Mouse (Mus musculus): ENCODE data around the gene Ly6g5c. TPM values are rescaled to one million over a fixed set of nuclear protein-coding genes. Genes with fewer than 3 reads are reported as not detected.
A peak's percentile ranks its signal among the peaks of the same experiment; 100 is the strongest.

The Ly6g5c gene
- polyA plus RNA-seq, 1 experiment from 2014 or later = not detected

- Histone ChIP-seq H3K36me3 (ENCODE audit: inconsistent target) (peaks cover 16% of the 10 kb centered on the region; the same call in 1 of the 2 replicates), H3K4me3 (ENCODE audit: inconsistent target) (no peak overlapping the region), H3K27ac (no peak overlapping the region), H3K79me2 (ENCODE audit: inconsistent target) (peaks cover 48% of the 10 kb centered on the region)
- 93% methylated on average over 3 of the region's 3 CpGs for WGBS (ENCODE audit: missing documents)
These were observed 24.1 kb downstream of the Ly6g5c start for GRCm38 (mm10) chr17:35132174-35132560.

- Histone ChIP-seq H3K36me3 (ENCODE audit: inconsistent target) (peaks cover 13% of the 10 kb centered on the region; the same call in 1 of the 2 replicates), H3K27ac (no peak overlapping the region), H3K79me2 (ENCODE audit: inconsistent target) (peaks cover 48% of the 10 kb centered on the region), H3K4me3 (ENCODE audit: inconsistent target) (no peak overlapping the region)
- 82% methylated on average over 6 of the region's 7 CpGs for WGBS (ENCODE audit: missing documents)
These were observed 25.4 kb downstream of the Ly6g5c start for GRCm38 (mm10) chr17:35133517-35133916.

DNA sequence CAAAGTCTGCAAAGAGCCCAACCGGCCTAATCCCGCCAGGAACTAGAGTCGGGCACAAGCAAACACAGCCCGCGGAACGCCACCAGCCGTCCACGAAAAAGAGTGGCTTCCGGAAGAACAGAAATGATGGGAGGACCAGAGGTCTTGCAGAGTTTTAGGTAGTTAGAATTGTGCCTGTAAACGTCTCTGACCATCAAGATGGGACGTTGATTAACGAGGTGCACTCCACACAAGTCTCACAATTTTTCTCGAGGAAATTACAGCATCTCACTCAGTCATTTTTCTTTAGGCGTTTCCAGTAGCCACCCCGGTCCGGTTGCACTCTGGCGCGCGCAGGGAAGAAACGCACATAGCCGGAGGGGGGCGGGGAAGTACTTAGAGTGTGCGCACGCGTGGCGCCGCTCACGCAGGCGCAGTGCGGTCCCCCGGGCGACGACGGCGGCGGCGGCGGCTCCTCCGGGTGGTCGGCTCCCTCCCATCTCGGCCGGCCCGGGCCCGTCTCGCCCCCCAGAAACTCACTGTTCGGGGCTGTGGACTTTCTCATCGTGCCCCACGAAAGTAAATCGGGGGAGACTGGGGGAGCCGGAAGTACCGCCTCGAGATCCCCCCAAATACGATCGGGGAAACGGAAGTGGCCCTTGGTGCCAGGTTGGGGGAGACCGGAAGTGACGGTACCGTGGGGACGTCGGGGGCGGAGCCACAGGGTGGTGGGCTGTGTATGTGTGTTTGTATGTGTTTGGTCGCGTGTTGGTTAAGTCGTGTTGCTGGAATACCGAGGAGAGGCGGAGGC is 26.9 kb downstream of the Ly6g5c start, which contains the start of gene Bag6:
Bag6 (plus strand) TSS at position 378 of the 790 bp plus-strand sequence.
- under 1% methylated on average over 63 of the region's 66 CpGs for WGBS (ENCODE audit: missing documents)
- Histone ChIP-seq H3K36me3 (ENCODE audit: inconsistent target) (peaks cover 22% of the 10 kb centered on the region), H3K27ac (peak within 1 kb of the TSS; percentile 88), H3K4me3 (ENCODE audit: inconsistent target) (peak within 1 kb of the TSS; percentile 88), H3K79me2 (ENCODE audit: inconsistent target) (peaks cover 48% of the 10 kb centered on the region)

DNA sequence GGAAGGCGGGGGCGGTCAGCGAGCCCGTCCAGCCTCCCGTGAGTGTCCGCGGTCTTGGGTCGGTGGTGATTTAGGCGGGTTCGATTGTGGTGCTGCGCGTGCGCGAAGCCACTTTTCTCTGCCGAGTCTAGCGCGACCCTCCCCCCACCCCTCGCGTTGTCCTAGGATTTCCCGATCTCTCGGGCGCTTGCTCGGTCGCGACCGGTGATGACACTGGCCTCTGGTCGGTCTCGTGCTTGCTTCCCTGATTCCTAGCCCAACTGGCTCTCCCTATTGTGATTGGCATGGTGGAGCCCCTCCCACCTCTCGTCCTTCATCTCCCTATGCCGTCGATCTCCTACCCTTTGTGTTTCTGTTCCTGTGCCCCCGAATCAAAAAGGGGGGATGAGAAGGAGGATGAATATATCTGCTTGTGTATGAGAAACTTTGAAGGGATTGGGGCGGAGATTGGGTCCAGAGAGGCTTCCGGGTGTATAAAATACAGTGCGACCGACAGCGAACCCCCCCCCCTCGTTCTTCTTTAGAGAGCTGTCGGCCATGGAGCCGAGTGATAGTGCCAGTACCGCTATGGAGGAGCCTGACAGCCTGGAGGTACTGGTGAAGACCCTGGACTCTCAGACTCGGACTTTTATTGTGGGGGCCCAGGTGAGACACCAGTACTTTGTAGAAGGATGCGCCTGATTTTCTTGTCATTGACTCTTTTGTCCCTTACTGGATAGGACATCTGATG is 27.7 kb downstream of the Ly6g5c start:
- H3K36me3 ChIP-seq (ENCODE audit: inconsistent target) = peaks cover 26% of the 10 kb centered on the region
- peak overlapping the region; percentile 88 for H3K27ac ChIP-seq
- H3K4me3 ChIP-seq (ENCODE audit: inconsistent target) = peak overlapping the region; percentile 88
- peaks cover 53% of the 10 kb centered on the region for H3K79me2 ChIP-seq (ENCODE audit: inconsistent target)
- WGBS (ENCODE audit: missing documents) = under 1% methylated on average over 38 of the region's 43 CpGs

DNA sequence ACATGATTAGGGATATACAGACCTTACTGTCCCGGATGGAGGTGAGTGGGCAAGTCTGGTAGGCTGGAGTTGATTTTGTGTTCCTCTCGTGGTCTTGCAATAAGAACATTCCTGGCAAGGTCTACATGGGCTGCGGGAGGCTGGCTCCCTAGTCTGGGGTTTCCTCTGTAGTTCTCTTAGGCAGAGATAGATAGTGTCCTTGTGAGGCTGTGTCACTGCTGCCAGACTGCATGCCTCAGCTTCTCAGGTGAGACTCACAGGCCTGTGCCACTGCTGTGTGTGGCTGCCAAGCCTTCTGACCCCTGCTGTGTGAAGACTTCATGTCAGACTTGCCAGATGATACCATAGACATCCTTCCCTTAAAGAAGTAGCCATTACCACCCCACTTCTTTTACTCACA is 31.2 kb downstream of the Ly6g5c start:
- 91% methylated on average over 3 of the region's 3 CpGs for WGBS (ENCODE audit: missing documents)
- Histone ChIP-seq H3K79me2 (ENCODE audit: inconsistent target) (peaks cover 62% of the 10 kb centered on the region), H3K4me3 (ENCODE audit: inconsistent target) (no peak overlapping the region), H3K27ac (no peak overlapping the region), H3K36me3 (ENCODE audit: inconsistent target) (peaks cover 60% of the 10 kb centered on the region)

DNA sequence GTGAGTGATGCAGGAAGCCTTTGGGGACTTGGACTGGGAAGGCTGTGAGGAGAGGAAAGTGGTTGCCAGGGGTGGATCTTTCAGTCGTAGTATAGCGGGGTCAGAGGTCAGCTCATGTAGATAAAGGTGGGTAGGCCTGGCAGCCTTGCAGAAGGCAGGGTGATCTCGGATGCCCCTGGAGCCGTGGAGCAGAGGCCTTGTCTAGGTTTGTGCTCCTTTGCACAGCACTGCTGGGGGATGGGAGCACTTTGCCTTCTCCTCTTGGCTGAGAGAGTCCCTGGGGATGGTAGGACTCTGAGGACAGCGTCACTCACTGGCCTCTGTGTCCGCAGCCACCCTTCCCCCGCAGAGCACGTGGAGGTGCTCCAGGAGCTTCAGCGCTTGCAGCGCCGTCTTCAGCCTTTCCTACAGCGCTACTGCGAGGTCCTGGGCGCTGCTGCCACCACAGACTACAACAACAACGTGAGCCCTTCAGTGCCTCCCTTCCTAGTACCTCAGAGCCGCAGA is 32.5 kb downstream of the Ly6g5c start:
- WGBS (ENCODE audit: missing documents) = 96% methylated on average over 15 of the region's 16 CpGs
- H3K79me2 ChIP-seq (ENCODE audit: inconsistent target) = peaks cover 60% of the 10 kb centered on the region
- H3K36me3 ChIP-seq (ENCODE audit: inconsistent target) = peaks cover 72% of the 10 kb centered on the region

DNA sequence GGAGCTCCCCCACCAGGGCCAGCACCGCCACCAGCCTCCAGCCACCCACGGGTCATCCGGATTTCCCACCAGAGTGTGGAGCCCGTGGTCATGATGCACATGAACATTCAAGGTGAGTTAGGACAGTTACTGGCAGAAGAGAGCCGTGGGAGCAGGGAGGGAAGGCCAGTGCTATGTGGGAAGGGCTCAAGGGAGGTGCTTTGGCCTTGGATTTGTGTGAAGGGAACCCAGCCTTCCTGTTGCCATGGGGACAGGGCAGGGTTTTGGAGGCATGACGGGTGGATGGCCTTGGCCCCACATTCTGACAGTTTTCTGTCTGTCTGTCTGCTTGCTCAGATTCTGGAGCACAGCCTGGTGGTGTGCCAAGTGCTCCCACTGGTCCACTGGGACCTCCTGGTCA is 33.9 kb downstream of the Ly6g5c start:
- WGBS (ENCODE audit: missing documents) = 94% methylated on average over 6 of the region's 6 CpGs
- Histone ChIP-seq H3K27ac (no peak overlapping the region), H3K36me3 (ENCODE audit: inconsistent target) (peaks cover 86% of the 10 kb centered on the region), H3K4me3 (ENCODE audit: inconsistent target) (no peak overlapping the region), H3K79me2 (ENCODE audit: inconsistent target) (peaks cover 46% of the 10 kb centered on the region)

More for the DNA sequence above, 32.5 kb downstream of the Ly6g5c start:
- H3K4me3 ChIP-seq (ENCODE audit: inconsistent target) = no peak overlapping the region
- no peak overlapping the region for H3K27ac ChIP-seq

GRCm38 (mm10) chr17:35146139-35146538 is 38.1 kb downstream of the Ly6g5c start:
- WGBS (ENCODE audit: missing documents) = 95% methylated on average over 5 of the region's 5 CpGs
- Histone ChIP-seq H3K27ac (no peak overlapping the region), H3K36me3 (ENCODE audit: inconsistent target) (peaks cover 88% of the 10 kb centered on the region), H3K4me3 (ENCODE audit: inconsistent target) (no peak overlapping the region), H3K79me2 (ENCODE audit: inconsistent target) (peaks cover 5% of the 10 kb centered on the region; the same call in 1 of the 2 replicates)

DNA sequence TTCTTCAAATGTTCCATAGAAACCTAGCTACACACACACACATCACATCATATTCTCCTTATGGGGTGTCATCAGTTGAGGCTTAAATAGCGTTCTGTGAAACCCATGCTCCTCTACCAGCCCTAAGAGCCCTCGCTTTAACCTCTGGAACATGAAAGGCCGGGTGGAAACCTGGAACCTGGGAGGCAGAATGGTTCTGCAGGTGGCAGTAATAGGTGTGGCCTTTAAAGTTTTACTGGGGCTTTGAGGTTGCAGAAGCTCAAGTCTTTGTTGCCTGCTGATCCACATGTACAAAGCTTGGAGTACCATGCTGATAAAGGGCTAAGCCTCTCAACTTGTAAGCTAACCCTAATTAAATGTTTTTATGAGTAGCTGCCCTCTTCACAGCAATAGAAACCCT is 39.3 kb downstream of the Ly6g5c start:
- Histone ChIP-seq H3K27ac (no peak overlapping the region), H3K4me3 (ENCODE audit: inconsistent target) (no peak overlapping the region), H3K36me3 (ENCODE audit: inconsistent target) (peaks cover 81% of the 10 kb centered on the region), H3K79me2 (ENCODE audit: inconsistent target) (no peaks in the 10 kb centered on the region; the same call in 1 of the 2 replicates)
- WGBS (ENCODE audit: missing documents) = 89% methylated on average over 2 of the region's 3 CpGs

DNA sequence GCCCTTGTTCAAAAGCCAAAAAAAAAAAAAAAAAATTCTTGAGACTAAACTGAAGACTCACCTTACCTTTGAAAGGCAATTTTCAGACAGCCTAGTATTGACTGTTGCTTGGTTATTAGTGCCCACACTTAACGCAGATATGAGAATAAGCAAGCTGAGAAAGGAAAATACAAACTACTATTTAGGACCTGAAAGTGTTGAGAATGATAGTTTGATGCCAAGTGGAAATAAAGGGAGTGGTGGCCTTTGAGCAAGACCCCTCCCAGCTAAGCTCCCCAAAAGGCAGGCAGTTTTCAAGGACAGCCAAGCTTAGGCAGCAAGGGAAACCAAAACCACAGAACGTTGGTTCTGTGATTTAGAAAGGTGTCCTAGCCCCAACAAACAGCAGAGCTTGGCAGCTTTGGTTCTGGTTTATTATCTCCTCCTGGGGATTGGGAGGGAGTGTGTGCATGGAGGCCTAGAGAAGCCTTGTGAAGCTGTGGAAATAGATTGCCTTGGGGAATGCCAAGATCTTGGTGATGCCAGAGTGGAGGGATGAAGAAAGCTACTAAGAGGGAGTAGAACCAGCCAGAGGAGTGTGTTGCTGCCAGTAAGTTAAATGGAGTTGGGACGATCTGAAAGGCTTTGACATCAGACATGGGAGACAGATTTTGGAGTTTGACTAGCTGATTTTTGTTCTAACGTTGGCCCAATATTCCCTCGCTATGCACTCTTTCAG is 40.0 kb downstream of the Ly6g5c start:
- no peak overlapping the region for H3K27ac ChIP-seq
- H3K79me2 ChIP-seq (ENCODE audit: inconsistent target) = no peaks in the 10 kb centered on the region; the same call in 1 of the 2 replicates
- 76% methylated on average over 5 of the region's 5 CpGs for WGBS (ENCODE audit: missing documents)
- H3K4me3 ChIP-seq (ENCODE audit: inconsistent target) = no peak overlapping the region
- peaks cover 81% of the 10 kb centered on the region for H3K36me3 ChIP-seq (ENCODE audit: inconsistent target)

GRCm38 (mm10) chr17:35152121-35152520 is 44.0 kb downstream of the Ly6g5c start:
- Histone ChIP-seq H3K27ac (no peak overlapping the region), H3K36me3 (ENCODE audit: inconsistent target) (peaks cover 83% of the 10 kb centered on the region), H3K79me2 (ENCODE audit: inconsistent target) (peaks cover 34% of the 10 kb centered on the region), H3K4me3 (ENCODE audit: inconsistent target) (no peak overlapping the region)
- WGBS (ENCODE audit: missing documents) = 98% methylated on average over 4 of the region's 4 CpGs

GRCm38 (mm10) chr17:35153077-35153476 is 45.0 kb downstream of the Ly6g5c start:
- H3K4me3 ChIP-seq (ENCODE audit: inconsistent target) = no peak overlapping the region
- H3K36me3 ChIP-seq (ENCODE audit: inconsistent target) = peaks cover 88% of the 10 kb centered on the region
- 93% methylated on average over 9 of the region's 9 CpGs for WGBS (ENCODE audit: missing documents)
- peaks cover 44% of the 10 kb centered on the region for H3K79me2 ChIP-seq (ENCODE audit: inconsistent target)
- H3K27ac ChIP-seq = no peak overlapping the region

DNA sequence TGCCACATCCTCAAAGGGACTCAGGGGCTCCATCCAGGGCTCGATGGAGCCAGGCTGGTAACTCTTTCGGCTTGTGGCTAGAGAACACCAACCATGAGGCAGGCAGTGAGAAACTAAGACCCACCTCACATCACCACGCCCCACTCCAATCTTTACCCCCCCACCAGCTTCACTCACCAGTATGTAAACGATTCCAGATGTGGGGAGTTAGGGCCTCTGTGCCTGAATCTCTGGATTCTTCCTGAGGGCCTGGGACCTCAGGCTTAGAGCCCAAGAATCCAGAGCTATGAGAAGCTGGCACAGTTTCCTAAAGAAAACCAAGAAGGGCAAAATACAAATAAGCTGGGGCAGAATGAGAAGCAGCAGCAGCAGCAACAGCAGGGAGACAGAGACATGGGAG is 45.9 kb downstream of the Ly6g5c start:
- 91% methylated on average over 4 of the region's 4 CpGs for WGBS (ENCODE audit: missing documents)
- peaks cover 52% of the 10 kb centered on the region for H3K79me2 ChIP-seq (ENCODE audit: inconsistent target)
- H3K36me3 ChIP-seq (ENCODE audit: inconsistent target) = peaks cover 88% of the 10 kb centered on the region
- H3K27ac ChIP-seq = no peak overlapping the region
- no peak overlapping the region for H3K4me3 ChIP-seq (ENCODE audit: inconsistent target)

DNA sequence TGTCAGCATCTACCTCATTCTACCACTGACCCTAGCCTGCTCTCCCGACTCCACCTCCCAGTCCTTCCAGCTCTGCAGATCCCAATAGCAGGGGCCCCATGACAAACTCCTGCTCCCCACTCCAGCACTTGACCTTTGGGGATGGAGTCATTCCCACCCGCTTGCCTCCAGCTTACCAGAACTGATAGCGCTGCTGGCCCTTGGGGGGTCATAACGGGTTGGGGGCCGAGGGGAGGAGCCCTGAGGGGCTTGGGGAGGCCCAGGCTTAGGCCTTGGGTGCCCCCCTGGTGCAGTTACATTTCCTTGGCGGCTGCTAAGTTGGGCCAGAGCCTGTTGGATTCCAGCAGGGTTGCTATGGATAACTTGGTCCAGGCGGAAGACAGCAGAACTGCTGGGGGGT is 46.5 kb downstream of the Ly6g5c start:
- 95% methylated on average over 6 of the region's 7 CpGs for WGBS (ENCODE audit: missing documents)
- H3K4me3 ChIP-seq (ENCODE audit: inconsistent target) = no peak overlapping the region
- H3K36me3 ChIP-seq (ENCODE audit: inconsistent target) = peaks cover 88% of the 10 kb centered on the region
- H3K27ac ChIP-seq = no peak overlapping the region
- H3K79me2 ChIP-seq (ENCODE audit: inconsistent target) = peaks cover 59% of the 10 kb centered on the region
